ENCODE assay signal across 9 mouse cellular contexts in genomic region chr1:88289917-88290316, GRCm38 (mm10). TPM values are rescaled to one million over a fixed set of nuclear protein-coding genes. Genes with fewer than 3 reads are reported as not detected.
DNase-seq lines count a peak whose midpoint lies in the region; ATAC-seq and TF ChIP-seq lines count a peak whose summit lies in the region.
"Had no signal": no experiment of that assay in that cellular context is flagged by ENCODE, and none has a peak within 500 bp of the region (broad histone marks: within the 10 kb centered on the region; RNA-seq: fewer than 3 reads in every experiment).

No protein-coding gene starts in this region.

- peaks cover 3% of the 10 kb centered on the region for H3K27me3 ChIP-seq in C2C12 (ENCODE audit: control insufficient read depth, insufficient read depth, insufficient read length)
- H3K27me3 ChIP-seq in liver, embryonic 11.5 days (replicated peaks; ENCODE audit: control insufficient read depth, insufficient read depth, low read length): no peaks in the 10 kb centered on the region
- no peaks in the 10 kb centered on the region for H3K27me3 ChIP-seq in hindbrain, embryonic 14.5 days (ENCODE audit: control insufficient read depth, insufficient read depth, low read length)
- H3K27me3 ChIP-seq: embryonic facial prominence, embryonic 12.5 days had no signal

- 34% methylated on average over 4 of the region's 4 CpGs for WGBS in liver, embryonic 11.5 days
- 47% methylated on average over 4 of the region's 4 CpGs for WGBS in hindbrain, embryonic 14.5 days

- H3K9me3 ChIP-seq in liver, embryonic 11.5 days (ENCODE audit: control insufficient read depth, low read length): peaks cover 59% of the 10 kb centered on the region
- H3K9me3 ChIP-seq in hindbrain, embryonic 14.5 days (ENCODE audit: control insufficient read depth, low read length): peaks cover 79% of the 10 kb centered on the region

- H3K36me3 ChIP-seq in C2C12 (ENCODE audit: control insufficient read depth, insufficient read depth): no peaks in the 10 kb centered on the region
- H3K36me3 ChIP-seq in liver, embryonic 11.5 days (ENCODE audit: control insufficient read depth, insufficient read depth, low read length): no peaks in the 10 kb centered on the region
- H3K36me3 ChIP-seq in hindbrain, embryonic 14.5 days (replicated peaks; ENCODE audit: control insufficient read depth, insufficient read depth): no peaks in the 10 kb centered on the region
- H3K36me3 ChIP-seq: embryonic facial prominence, embryonic 12.5 days had no signal

- no peak overlapping the region for H3K9ac ChIP-seq in liver, embryonic 11.5 days (ENCODE audit: low read depth, low read length)
- H3K9ac ChIP-seq in hindbrain, embryonic 14.5 days: no peak overlapping the region
- H3K9ac ChIP-seq: embryonic facial prominence, embryonic 12.5 days had no signal

- no peak overlapping the region for H3K4me2 ChIP-seq in liver, embryonic 11.5 days
- no peak overlapping the region for H3K4me2 ChIP-seq in hindbrain, embryonic 14.5 days (replicated peaks)
- H3K4me2 ChIP-seq: embryonic facial prominence, embryonic 12.5 days had no signal

- no peak overlapping the region for H3K27ac ChIP-seq in liver, embryonic 11.5 days (ENCODE audit: low read depth, low read length)
- H3K27ac ChIP-seq in hindbrain, embryonic 14.5 days: no peak overlapping the region
- H3K27ac ChIP-seq: embryonic facial prominence, embryonic 12.5 days had no signal

- peak; percentile 63 for DNase-seq in layer of hippocampus, adult 11-12 months (ENCODE audit: low spot score)
- no peak for DNase-seq in layer of hippocampus, postnatal 14 days (ENCODE audit: low spot score in 2 of 2)
- peak; percentile 82 for DNase-seq in 3T3-L1 (ENCODE audit: low read depth, low spot score)
- DNase-seq in brain, embryonic 14.5 days (ENCODE audit: low read depth): peak; percentile 55
- DNase-seq in liver, embryonic 11.5 days (ENCODE audit: low spot score): peak; percentile 68
- DNase-seq in ovary, adult 18-20 months (ENCODE audit: low spot score): no peak
- no peak for DNase-seq in hindbrain, embryonic 14.5 days (ENCODE audit: low spot score)

- TF ChIP-seq CTCF in C2C12 (IDR thresholded peaks at IDR 0.05; ENCODE audit: control insufficient read depth, insufficient read depth, insufficient read length): peak; percentile 80
- TF ChIP-seq CTCF in brain, embryonic 14.5 days (IDR thresholded peaks at IDR 0.05; ENCODE audit: borderline replicate concordance, extremely low read depth, insufficient read depth, insufficient read length): peak; percentile 68

- no peak overlapping the region for H3K4me3 ChIP-seq in C2C12 (ENCODE audit: insufficient read depth, poor library complexity, severe bottlenecking)
- H3K4me3 ChIP-seq in liver, embryonic 11.5 days (ENCODE audit: low read depth, low read length): no peak overlapping the region
- no peak overlapping the region for H3K4me3 ChIP-seq in hindbrain, embryonic 14.5 days (replicated peaks; ENCODE audit: low read length)
- H3K4me3 ChIP-seq: embryonic facial prominence, embryonic 12.5 days had no signal

- no peak overlapping the region for H3ac ChIP-seq in C2C12 (ENCODE audit: control insufficient read depth, insufficient read length, low read depth)

- no peak for ATAC-seq in liver, embryonic 11.5 days (replicated peaks; ENCODE audit: low FRiP score)
- no peak for ATAC-seq in hindbrain, embryonic 14.5 days (ENCODE audit: low FRiP score)

- H3K79me3 ChIP-seq in C2C12 (ENCODE audit: low read depth): no peaks in the 10 kb centered on the region

- no peaks in the 10 kb centered on the region for H3K4me1 ChIP-seq in liver, embryonic 11.5 days (replicated peaks; ENCODE audit: control insufficient read depth, insufficient read depth, low read length)
- H3K4me1 ChIP-seq in hindbrain, embryonic 14.5 days (replicated peaks; ENCODE audit: control insufficient read depth, insufficient read depth, low read length): no peaks in the 10 kb centered on the region
- H3K4me1 ChIP-seq: embryonic facial prominence, embryonic 12.5 days had no signal

- TF ChIP-seq POLR2A in brain, embryonic 14.5 days (IDR thresholded peaks at IDR 0.05; ENCODE audit: borderline replicate concordance, extremely low read depth, insufficient read depth, insufficient read length, poor library complexity, severe bottlenecking): no peak

- H3K79me2 ChIP-seq in C2C12 (ENCODE audit: control insufficient read depth, insufficient read depth): no peaks in the 10 kb centered on the region

TF ChIP-seq in C2C12, 6 proteins besides CTCF, POLR2A, EP300 and RAD21:
- TF ChIP-seq FOSL1 (IDR thresholded peaks at IDR 0.05; ENCODE audit: insufficient read depth, low read length, poor library complexity, severe bottlenecking): no peak
- TF ChIP-seq MAX (IDR thresholded peaks at IDR 0.05): peak; percentile 31
- TF ChIP-seq CEBPB (IDR thresholded peaks at IDR 0.05; ENCODE audit: low read depth): no peak
TF ChIP-seq in C2C12: peak in this region for 1.

RNA-seq across cellular contexts. Expression of gene Trpm8, which starts 12.5 kb away (rescaled TPM):
- under 1 TPM; 0.25 to 0.57 TPM for total RNA-seq in layer of hippocampus, postnatal 14 days (2021)
- 0.02 TPM for polyA plus RNA-seq in C2C12 (2012; fragmentation: generic; extraction: Trizol)
- 0.10 TPM in 2 replicates for polyA plus RNA-seq in brain, embryonic 14.5 days (2012; rRNA removed)
- polyA plus RNA-seq in liver, embryonic 11.5 days (2014; fragmentation: Nextera tagmentation; extraction: Ambion mirVana): not detected in 2 replicates
- 0.10 and 0.17 TPM in 2 replicates for polyA plus RNA-seq in hindbrain, embryonic 14.5 days (2014; fragmentation: Nextera tagmentation; extraction: Ambion mirVana)
- polyA plus RNA-seq: embryonic facial prominence, embryonic 12.5 days had no signal

RNA-seq across cellular contexts. Expression of gene Hjurp, which starts 12.5 kb away (rescaled TPM):
- 10 to 100 TPM; 36.0 to 37.2 TPM for total RNA-seq in layer of hippocampus, postnatal 14 days (2021)
- polyA plus RNA-seq in C2C12 (2012; fragmentation: generic; extraction: Trizol): 54.4 TPM
- 140 and 179 TPM in 2 replicates for polyA plus RNA-seq in brain, embryonic 14.5 days (2012; rRNA removed)
- 146 and 168 TPM in 2 replicates for polyA plus RNA-seq in liver, embryonic 11.5 days (2014; fragmentation: Nextera tagmentation; extraction: Ambion mirVana)
- polyA plus RNA-seq in hindbrain, embryonic 14.5 days (2014; fragmentation: Nextera tagmentation; extraction: Ambion mirVana): 64.1 and 64.5 TPM in 2 replicates

Comparison
In these comparisons a context has a peak if more than half of its experiments do, and no peak if none do; other contexts are left out.
1. DNase-seq: peak in layer of hippocampus, adult 11-12 months (single experiment), 3T3-L1 (single experiment), brain, embryonic 14.5 days (single experiment) and liver, embryonic 11.5 days (single experiment); none in layer of hippocampus, postnatal 14 days (0 of 2), ovary, adult 18-20 months (single experiment) and hindbrain, embryonic 14.5 days (single experiment).